Mouse (Mus musculus) spleen, adult 2 months (tissue): ENCODE results near the gene Sh3gl2.

Source experiments
- CTCF ChIP-seq: fragments of 200-500 bp; IDR thresholded peaks from 2 replicates; pipeline ENCODE4 v1.5.1; 2011; ENCODE audit warnings: mild to moderate bottlenecking, inconsistent platforms; ENCODE audit not compliant: insufficient read depth, insufficient read length, insufficient replicate concordance; ENCODE audit errors: extremely low read depth
- POLR2A ChIP-seq: fragments of 200-500 bp; IDR thresholded peaks from 2 replicates; pipeline ENCODE4 v1.6.1; 2011; ENCODE audit warnings: low read depth, low read length, inconsistent platforms

GRCm38 (mm10) chr4:85669735-85670134 lies 464.8 kb downstream of the Sh3gl2 start:
- TF ChIP-seq CTCF (no peak), POLR2A (no peak)
